Mouse (Mus musculus) liver, embryonic 12.5 days (tissue): Measurements from ENCODE around the gene Golph3l. TPM values are rescaled to one million over a fixed set of nuclear protein-coding genes. Genes with fewer than 3 reads are reported as not detected.
A peak's percentile ranks its signal among the peaks of the same experiment; 100 is the strongest.

Source experiments
- ATAC-seq: fragments of 200-750 bp; cut with Nextera tagmentation; 2 replicates; pipeline ENCODE4 v1.8.0; 2017; ENCODE audit warnings: moderate number of reproducible peaks, mild to moderate bottlenecking, moderate library complexity
- H3K27ac ChIP-seq: fragments of 300-500 bp; sonication (generic); 2 replicates; pipeline ENCODE4 v1.5.1; 2016; ENCODE audit warnings: mild to moderate bottlenecking
- H3K27me3 ChIP-seq: fragments of 300-500 bp; sonication (generic); replicated peaks from 2 replicates; pipeline ENCODE4 v1.6.1; 2016; ENCODE audit warnings: mild to moderate bottlenecking, moderate library complexity
- H3K36me3 ChIP-seq: fragments of 300-500 bp; sonication (generic); 2 replicates; pipeline ENCODE4 v1.6.1; 2016; ENCODE audit warnings: mild to moderate bottlenecking, moderate library complexity
- H3K4me1 ChIP-seq: fragments of 300-500 bp; sonication (generic); 2 replicates; pipeline ENCODE4 v1.6.1; 2016
- H3K4me2 ChIP-seq: fragments of 300-500 bp; sonication (generic); 2 replicates; pipeline ENCODE4 v1.6.1; 2016; ENCODE audit warnings: mild to moderate bottlenecking, moderate library complexity
- H3K4me3 ChIP-seq: fragments of 300-500 bp; sonication (generic); 2 replicates; pipeline ENCODE4 v1.5.1; 2016; ENCODE audit warnings: mild to moderate bottlenecking, moderate library complexity
- H3K9ac ChIP-seq: fragments of 300-500 bp; sonication (generic); 2 replicates; pipeline ENCODE4 v1.6.1; 2016; ENCODE audit warnings: mild to moderate bottlenecking, moderate library complexity
- H3K9me3 ChIP-seq: fragments of 300-500 bp; sonication (generic); replicated peaks from 2 replicates; pipeline ENCODE4 v1.6.1; 2016; ENCODE audit warnings: mild to moderate bottlenecking, moderate library complexity
- WGBS: fragments of 180-500 bp; shearing (Covaris S2); methylation state at CpG from one replicate; pipeline ENCODE4 v1.1.7; 2016; ENCODE audit not compliant: insufficient replicate concordance; 5-methylcytosine and 5-hydroxymethylcytosine counted together
- polyA plus RNA-seq: library from polyadenylated mRNA; unstranded; fragments of >200 nt; fragmentation: Nextera tagmentation; extraction: Ambion mirVana; gene quantifications from 2 replicates; pipeline ENCODE4 v1.2.1, GENCODE M21; 2016

The Golph3l gene
- polyA plus RNA-seq, 1 experiment from 2014 or later = 30.5 TPM

- WGBS = 76% methylated on average over 5 of the region's 5 CpGs
- Histone ChIP-seq H3K36me3 (peaks cover 67% of the 10 kb centered on the region), H3K4me1 (peaks cover 43% of the 10 kb centered on the region), H3K9me3 (no peaks in the 10 kb centered on the region), H3K4me2 (no peak overlapping the region), H3K4me3 (no peak overlapping the region), H3K27me3 (no peaks in the 10 kb centered on the region), H3K9ac (no peak overlapping the region), H3K27ac (no peak overlapping the region; the same call in 1 of the 2 replicates)
- ATAC-seq = no peak
Observed at GRCm38 (mm10) chr3:95627763-95628162, 39.0 kb downstream of the Golph3l start.

GRCm38 (mm10) chr3:95629755-95630154 is 41.0 kb downstream of the Golph3l start:
- Histone ChIP-seq H3K4me3 (no peak overlapping the region), H3K36me3 (peaks cover 87% of the 10 kb centered on the region), H3K9ac (no peak overlapping the region), H3K4me2 (no peak overlapping the region), H3K27me3 (no peaks in the 10 kb centered on the region), H3K9me3 (no peaks in the 10 kb centered on the region), H3K27ac (0 out of 2 replicates have a peak overlapping the region, but pooled peaks have one; percentile 3), H3K4me1 (peaks cover 31% of the 10 kb centered on the region)
- WGBS = 81% methylated on average over 4 of the region's 4 CpGs
- no peak for ATAC-seq

- Histone ChIP-seq H3K27me3 (no peaks in the 10 kb centered on the region), H3K36me3 (peaks cover 98% of the 10 kb centered on the region)
- no peak for ATAC-seq
Observed at GRCm38 (mm10) chr3:95630856-95631255, 42.1 kb downstream of the Golph3l start.

GRCm38 (mm10) chr3:95631304-95631703 is 42.6 kb downstream of the Golph3l start:
- no peak for ATAC-seq
- no peak overlapping the region for H3K4me3 ChIP-seq
- whole genome bisulfite sequencing = 79% methylated on average over 6 of the region's 6 CpGs
- no peak overlapping the region for H3K9ac ChIP-seq
- peak overlapping the region; percentile 8; the same call in 1 of the 2 replicates for H3K27ac ChIP-seq
- no peak overlapping the region for H3K4me2 ChIP-seq
- peaks cover 36% of the 10 kb centered on the region for H3K4me1 ChIP-seq
- H3K27me3 ChIP-seq = no peaks in the 10 kb centered on the region
- peaks cover 100% of the 10 kb centered on the region for H3K36me3 ChIP-seq
- H3K9me3 ChIP-seq = no peaks in the 10 kb centered on the region

More at GRCm38 (mm10) chr3:95630856-95631255, 42.1 kb downstream of the Golph3l start:
- no peaks in the 10 kb centered on the region for H3K9me3 ChIP-seq
- H3K4me1 ChIP-seq = peaks cover 36% of the 10 kb centered on the region
- 65% methylated on average over 3 of the region's 3 CpGs for WGBS
- no peak overlapping the region for H3K9ac ChIP-seq
- no peak overlapping the region for H3K4me3 ChIP-seq
- no peak overlapping the region for H3K27ac ChIP-seq
- no peak overlapping the region for H3K4me2 ChIP-seq

GRCm38 (mm10) chr3:95632648-95633588 is 44.2 kb downstream of the Golph3l start:
- Histone ChIP-seq H3K36me3 (peaks cover 100% of the 10 kb centered on the region), H3K9me3 (no peaks in the 10 kb centered on the region), H3K27ac (peak overlapping the region; percentile 18; the same call in 1 of the 2 replicates), H3K4me3 (no peak overlapping the region), H3K9ac (no peak overlapping the region), H3K4me2 (no peak overlapping the region), H3K27me3 (no peaks in the 10 kb centered on the region), H3K4me1 (peaks cover 38% of the 10 kb centered on the region)
- WGBS = 76% methylated on average over 12 of the region's 12 CpGs
- ATAC-seq = no peak

GRCm38 (mm10) chr3:95635636-95636035 is 46.9 kb downstream of the Golph3l start:
- Histone ChIP-seq H3K36me3 (peaks cover 98% of the 10 kb centered on the region), H3K27ac (peak overlapping the region; percentile 27), H3K9me3 (no peaks in the 10 kb centered on the region), H3K4me2 (no peak overlapping the region), H3K4me1 (peaks cover 43% of the 10 kb centered on the region), H3K27me3 (no peaks in the 10 kb centered on the region), H3K9ac (no peak overlapping the region), H3K4me3 (no peak overlapping the region)
- WGBS = 70% methylated on average over 4 of the region's 4 CpGs
- ATAC-seq = no peak

- 75% methylated on average over 4 of the region's 4 CpGs for WGBS
- peak overlapping the region; percentile 27; the same call in 1 of the 2 replicates for H3K27ac ChIP-seq
Observed at GRCm38 (mm10) chr3:95636072-95636471, 47.3 kb downstream of the Golph3l start.

GRCm38 (mm10) chr3:95639694-95640093 is 51.0 kb downstream of the Golph3l start:
- WGBS = 74% methylated on average over 1 of the region's 1 CpGs
- Histone ChIP-seq H3K4me3 (no peak overlapping the region), H3K27ac (0 out of 2 replicates have a peak overlapping the region, but pooled peaks have one; percentile 12), H3K4me1 (peaks cover 69% of the 10 kb centered on the region), H3K9ac (no peak overlapping the region), H3K36me3 (peaks cover 61% of the 10 kb centered on the region), H3K4me2 (no peak overlapping the region), H3K9me3 (no peaks in the 10 kb centered on the region), H3K27me3 (no peaks in the 10 kb centered on the region)
- no peak for ATAC-seq

More at GRCm38 (mm10) chr3:95636072-95636471, 47.3 kb downstream of the Golph3l start:
- H3K4me1 ChIP-seq = peaks cover 43% of the 10 kb centered on the region
- no peak overlapping the region for H3K9ac ChIP-seq
- no peaks in the 10 kb centered on the region for H3K27me3 ChIP-seq
- no peaks in the 10 kb centered on the region for H3K9me3 ChIP-seq
- ATAC-seq = 0 out of 2 replicates have a peak, but pooled peaks have one; percentile 19
- H3K4me2 ChIP-seq = no peak overlapping the region
- H3K4me3 ChIP-seq = no peak overlapping the region
- H3K36me3 ChIP-seq = peaks cover 97% of the 10 kb centered on the region

- ATAC-seq = peak; percentile 72
- Histone ChIP-seq H3K4me2 (no peak overlapping the region), H3K4me3 (no peak overlapping the region), H3K27ac (peak overlapping the region; percentile 65; the same call in 1 of the 2 replicates), H3K4me1 (peaks cover 60% of the 10 kb centered on the region), H3K9me3 (no peaks in the 10 kb centered on the region), H3K36me3 (peaks cover 27% of the 10 kb centered on the region), H3K9ac (no peak overlapping the region), H3K27me3 (no peaks in the 10 kb centered on the region)
- 41% methylated on average over 7 of the region's 7 CpGs for WGBS
Observed at GRCm38 (mm10) chr3:95643097-95643496, 54.4 kb downstream of the Golph3l start.

GRCm38 (mm10) chr3:95645313-95646235 is 56.8 kb downstream of the Golph3l start:
- no peak overlapping the region for H3K4me2 ChIP-seq
- peak overlapping the region; percentile 73 for H3K27ac ChIP-seq
- H3K27me3 ChIP-seq = no peaks in the 10 kb centered on the region
- H3K9me3 ChIP-seq = no peaks in the 10 kb centered on the region
- H3K4me3 ChIP-seq = no peak overlapping the region
- no peak overlapping the region for H3K9ac ChIP-seq
- peak; percentile 59 for ATAC-seq
- 33% methylated on average over 10 of the region's 10 CpGs for WGBS
- peaks cover 51% of the 10 kb centered on the region for H3K4me1 ChIP-seq
- H3K36me3 ChIP-seq = 0 out of 2 replicates have a peak, but pooled peaks cover 3% of the 10 kb centered on the region

- Histone ChIP-seq H3K4me3 (no peak overlapping the region), H3K9ac (no peak overlapping the region), H3K4me1 (peaks cover 56% of the 10 kb centered on the region), H3K27me3 (no peaks in the 10 kb centered on the region), H3K36me3 (no peaks in the 10 kb centered on the region), H3K27ac (no peak overlapping the region), H3K9me3 (no peaks in the 10 kb centered on the region), H3K4me2 (no peak overlapping the region)
- 82% methylated on average over 5 of the region's 5 CpGs for WGBS
- ATAC-seq = no peak
Observed at GRCm38 (mm10) chr3:95648016-95648415, 59.3 kb downstream of the Golph3l start.
